Mouse (Mus musculus): ENCODE data around the gene Chsy1.
A peak's percentile ranks its signal among the peaks of the same experiment; 100 is the strongest.
"Not testable (repeated sequence)": the region's sequence is repeated elsewhere in the genome, so short reads cannot be mapped to it uniquely, and the experiment has no call there.

DNA sequence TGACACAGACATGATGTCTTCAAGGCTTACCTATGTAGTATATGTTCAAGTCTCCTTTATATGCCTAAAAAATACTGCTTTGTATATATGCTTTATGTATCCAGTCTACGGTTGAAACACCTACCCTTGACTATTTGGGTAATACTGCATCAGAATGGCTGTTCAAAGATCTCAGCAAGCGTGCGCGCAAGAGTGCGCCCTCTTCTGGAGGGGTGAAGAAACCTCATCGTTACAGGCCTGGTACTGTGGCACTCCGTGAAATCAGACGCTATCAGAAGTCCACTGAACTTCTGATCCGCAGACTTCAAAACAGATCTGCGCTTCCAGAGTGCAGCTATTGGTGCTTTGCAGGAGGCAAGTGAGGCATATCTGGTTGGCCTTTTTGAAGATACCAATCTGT is 81.1 kb downstream of the Chsy1 start:
- TF ChIP-seq TAL1 (conservative IDR thresholded peaks at IDR 0.05; ENCODE audit: low read depth, low read length); GATA1 (IDR thresholded peaks at IDR 0.05; ENCODE audit: borderline replicate concordance, low read length): not testable (repeated sequence)
- TF ChIP-seq CTCF (IDR thresholded peaks at IDR 0.05; ENCODE audit: low read depth, low read length): 0 out of 2 replicates have a peak, but pooled peaks have one; percentile 9
